Mouse (Mus musculus) megakaryocyte, embryonic 14.5 days (primary cell): ENCODE measurements at regions not wholly inside any gene's neighbourhood (a gene's known extent, or its start where the extent isn't known, plus 50 kb on each side); places are given as distances from the start of the nearest gene placed in this dataset.

Source experiments
- FLI1 ChIP-seq: IDR thresholded peaks from 2 replicates; pipeline ENCODE4 v1.6.1; 2012; ENCODE audit warnings: low read length, inconsistent platforms, mixed read lengths
- GATA1 ChIP-seq: IDR thresholded peaks from 3 replicates; pipeline ENCODE4 v1.6.1; 2012; ENCODE audit warnings: mixed read lengths, low read length, inconsistent platforms, borderline replicate concordance

GRCm38 (mm10) chr15:62395377-62395776, 1449.6 kb downstream of the Gsdmc2 start:
- TF ChIP-seq GATA1 (no peak), FLI1 (no peak)
